Comparison of ENCODE assay signal across 7 mouse cellular contexts in genomic region chr3:36551851-36552384, GRCm38 (mm10). TPM values are rescaled to one million over a fixed set of nuclear protein-coding genes. Genes with fewer than 3 reads are reported as not detected.
DNase-seq lines count a peak whose midpoint lies in the region; ATAC-seq and TF ChIP-seq lines count a peak whose summit lies in the region.

No protein-coding gene starts in this region.

- no peak for TF ChIP-seq CTCF in liver, adult 2 months (IDR thresholded peaks at IDR 0.05; ENCODE audit: low read depth, low read length)

- peak; percentile 60 for DNase-seq in liver, adult 2 months (ENCODE audit: extremely low read depth, low read depth, low spot score)
- no peak for DNase-seq in liver
- peak; percentile 39 for DNase-seq in T-cell, adult 2 months (ENCODE audit: low spot score)
- DNase-seq in MN1 (ENCODE audit: low spot score): no peak

- peak overlapping the region; percentile 92 for H3K4me3 ChIP-seq in liver, adult 2 months (ENCODE audit: insufficient read depth, low read depth, low read length)
- peak overlapping the region; percentile 81 for H3K4me3 ChIP-seq in embryonic facial prominence, embryonic 15.5 days (replicated peaks)
- H3K4me3 ChIP-seq in intestine, embryonic 15.5 days (replicated peaks): peak overlapping the region; percentile 78
- peak overlapping the region; percentile 50 for H3K4me3 ChIP-seq in midbrain, embryonic 15.5 days

- H3K9me3 ChIP-seq in embryonic facial prominence, embryonic 15.5 days (replicated peaks): no peaks in the 10 kb centered on the region
- H3K9me3 ChIP-seq in intestine, embryonic 15.5 days: no peaks in the 10 kb centered on the region
- H3K9me3 ChIP-seq in midbrain, embryonic 15.5 days: no peaks in the 10 kb centered on the region

- H3K27ac ChIP-seq in liver, adult 2 months (replicated peaks; ENCODE audit: insufficient read depth, low read depth, low read length): no peak overlapping the region
- peak overlapping the region; percentile 48 for H3K27ac ChIP-seq in embryonic facial prominence, embryonic 15.5 days (replicated peaks)
- H3K27ac ChIP-seq in intestine, embryonic 15.5 days: 0 out of 2 replicates have a peak overlapping the region, but pooled peaks have one; percentile 0
- H3K27ac ChIP-seq in midbrain, embryonic 15.5 days: peak overlapping the region; percentile 79

- H3K36me3 ChIP-seq in liver, adult 2 months (ENCODE audit: control insufficient read depth, insufficient read depth, low read length): peaks cover 23% of the 10 kb centered on the region
- H3K36me3 ChIP-seq in embryonic facial prominence, embryonic 15.5 days: peaks cover 27% of the 10 kb centered on the region
- H3K36me3 ChIP-seq in intestine, embryonic 15.5 days: peaks cover 13% of the 10 kb centered on the region
- H3K36me3 ChIP-seq in midbrain, embryonic 15.5 days (replicated peaks): peaks cover 21% of the 10 kb centered on the region

- peak overlapping the region; percentile 83 for H3K4me2 ChIP-seq in embryonic facial prominence, embryonic 15.5 days (replicated peaks)
- H3K4me2 ChIP-seq in intestine, embryonic 15.5 days (replicated peaks): peak overlapping the region; percentile 63
- peak overlapping the region; percentile 82 for H3K4me2 ChIP-seq in midbrain, embryonic 15.5 days

- H3K9ac ChIP-seq in liver, adult 2 months (ENCODE audit: low read depth, low read length): 0 out of 2 replicates have a peak overlapping the region, but pooled peaks have one; percentile 9
- H3K9ac ChIP-seq in embryonic facial prominence, embryonic 15.5 days: peak overlapping the region; percentile 42; the same call in 1 of the 2 replicates
- H3K9ac ChIP-seq in intestine, embryonic 15.5 days: peak overlapping the region; percentile 70; the same call in 1 of the 2 replicates
- peak overlapping the region; percentile 41 for H3K9ac ChIP-seq in midbrain, embryonic 15.5 days

- peak; percentile 32; the same call in 1 of the 2 replicates for ATAC-seq in embryonic facial prominence, embryonic 15.5 days (ENCODE audit: insufficient number of reproducible peaks, low FRiP score, low TSS enrichment, low read depth)
- peak; percentile 70 for ATAC-seq in intestine, embryonic 15.5 days
- ATAC-seq in midbrain, embryonic 15.5 days (replicated peaks): no peak; the same call in none of the 2 replicates

- H3K27me3 ChIP-seq in liver, adult 2 months (ENCODE audit: control insufficient read depth, insufficient read depth, low read length): no peaks in the 10 kb centered on the region
- no peaks in the 10 kb centered on the region for H3K27me3 ChIP-seq in embryonic facial prominence, embryonic 15.5 days
- H3K27me3 ChIP-seq in intestine, embryonic 15.5 days (replicated peaks): no peaks in the 10 kb centered on the region
- H3K27me3 ChIP-seq in midbrain, embryonic 15.5 days (replicated peaks): no peaks in the 10 kb centered on the region

- no peaks in the 10 kb centered on the region for H3K79me2 ChIP-seq in liver, adult 2 months (ENCODE audit: control insufficient read depth, insufficient read depth, low read length)

- H3K4me1 ChIP-seq in liver, adult 2 months (ENCODE audit: control insufficient read depth, insufficient read depth, low read length): peaks cover 2% of the 10 kb centered on the region; the same call in 1 of the 2 replicates
- H3K4me1 ChIP-seq in embryonic facial prominence, embryonic 15.5 days: peaks cover 17% of the 10 kb centered on the region
- peaks cover 5% of the 10 kb centered on the region; the same call in 1 of the 2 replicates for H3K4me1 ChIP-seq in intestine, embryonic 15.5 days (replicated peaks)
- H3K4me1 ChIP-seq in midbrain, embryonic 15.5 days: peaks cover 19% of the 10 kb centered on the region

- no peak for TF ChIP-seq POLR2A in liver, adult 2 months (IDR thresholded peaks at IDR 0.05; ENCODE audit: extremely low read depth, insufficient read depth, low read length)

- 9% methylated on average over 12 of the region's 12 CpGs for WGBS in liver, adult 2 months
- WGBS in embryonic facial prominence, embryonic 15.5 days: 9% methylated on average over 12 of the region's 12 CpGs
- 18% methylated on average over 12 of the region's 12 CpGs for WGBS in intestine, embryonic 15.5 days
- WGBS in midbrain, embryonic 15.5 days: 8% methylated on average over 12 of the region's 12 CpGs

RNA-seq across cellular contexts. Expression of gene Exosc9, which starts 0.5 kb away (rescaled TPM):
- 13.4 and 15.6 TPM in 2 replicates for total RNA-seq in liver, adult 2 months (2014; rRNA removed)
- 4.8 and 6.3 TPM in 2 replicates for polyA plus RNA-seq in liver, adult 2 months (2012; rRNA removed)
- 50.1 and 56.1 TPM in 2 replicates for polyA plus RNA-seq in embryonic facial prominence, embryonic 15.5 days (2015; fragmentation: Nextera tagmentation; extraction: Ambion mirVana)
- 63.6 and 65.1 TPM in 2 replicates for polyA plus RNA-seq in intestine, embryonic 15.5 days (2015; fragmentation: Nextera tagmentation; extraction: Ambion mirVana)
- polyA plus RNA-seq in midbrain, embryonic 15.5 days (2015; fragmentation: Nextera tagmentation; extraction: Ambion mirVana): 79.4 and 82.0 TPM in 2 replicates

RNA-seq across cellular contexts. Expression of gene Ccna2, which starts 20.0 kb away (rescaled TPM):
- 0.74 and 3.8 TPM in 2 replicates for total RNA-seq in liver, adult 2 months (2014; rRNA removed)
- polyA plus RNA-seq in liver, adult 2 months (2012; rRNA removed): 0.50 and 0.67 TPM in 2 replicates
- polyA plus RNA-seq in embryonic facial prominence, embryonic 15.5 days (2015; fragmentation: Nextera tagmentation; extraction: Ambion mirVana): 133 and 135 TPM in 2 replicates
- polyA plus RNA-seq in intestine, embryonic 15.5 days (2015; fragmentation: Nextera tagmentation; extraction: Ambion mirVana): 166 and 179 TPM in 2 replicates
- polyA plus RNA-seq in midbrain, embryonic 15.5 days (2015; fragmentation: Nextera tagmentation; extraction: Ambion mirVana): 28.0 and 29.7 TPM in 2 replicates

RNA-seq across cellular contexts. Expression of gene Gm11549, which starts 30.3 kb away (rescaled TPM):
- not detected in 2 replicates for total RNA-seq in liver, adult 2 months (2014; rRNA removed)
- not detected in 2 replicates for polyA plus RNA-seq in liver, adult 2 months (2012; rRNA removed)
- polyA plus RNA-seq in embryonic facial prominence, embryonic 15.5 days (2015; fragmentation: Nextera tagmentation; extraction: Ambion mirVana): 0.05 TPM in 1 of 2 replicates, not detected in the other
- 0.33 and 0.44 TPM in 2 replicates for polyA plus RNA-seq in intestine, embryonic 15.5 days (2015; fragmentation: Nextera tagmentation; extraction: Ambion mirVana)
- polyA plus RNA-seq in midbrain, embryonic 15.5 days (2015; fragmentation: Nextera tagmentation; extraction: Ambion mirVana): 0.34 and 0.39 TPM in 2 replicates

Comparison
In these comparisons a context has a peak if more than half of its experiments do, and no peak if none do; other contexts are left out.
1. DNase-seq: peak in liver, adult 2 months (single experiment) and T-cell, adult 2 months (single experiment); none in liver (single experiment) and MN1 (single experiment).
2. H3K9ac ChIP-seq: peak in every context shown above with its lines; median percentile 70 in intestine, embryonic 15.5 days; 42 in embryonic facial prominence, embryonic 15.5 days; 41 in midbrain, embryonic 15.5 days; 9 in liver, adult 2 months.
3. RNA of gene Ccna2, which starts 20.0 kb away (polyA plus RNA-seq): 166 to 179 TPM in intestine, embryonic 15.5 days, 133 to 135 TPM in embryonic facial prominence, embryonic 15.5 days and 28.0 to 29.7 TPM in midbrain, embryonic 15.5 days; 0.50 to 0.67 TPM in liver, adult 2 months; every median in the first group is over 10 times any median in the second.
4. Peak in every context shown above with its lines, with median percentiles within 50 percentile points of each other: H3K4me3 ChIP-seq and H3K4me2 ChIP-seq.